Mouse (Mus musculus): ENCODE data around the gene Nfe2l2.

DNA sequence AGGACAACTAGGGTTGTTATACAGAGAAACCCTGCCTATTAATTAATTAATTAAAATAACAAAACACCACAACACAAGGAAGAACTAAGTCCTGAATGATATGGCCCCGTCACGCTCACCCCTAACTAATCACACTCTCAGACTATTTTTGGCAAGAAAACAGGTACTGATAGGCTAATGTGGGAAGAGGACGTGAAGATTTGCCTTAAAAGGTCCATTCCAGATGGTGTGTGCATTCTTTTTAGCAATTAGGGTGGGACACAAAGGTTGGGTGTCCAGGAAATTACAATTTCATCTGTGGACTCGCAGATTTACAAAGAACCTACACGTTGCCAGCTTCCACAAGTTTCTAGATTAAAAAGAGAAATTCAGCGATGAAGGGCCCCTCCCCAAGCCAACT is 72.4 kb downstream of the Nfe2l2 start:
- TF ChIP-seq GATA1 (IDR thresholded peaks at IDR 0.05; ENCODE audit: borderline replicate concordance, low read length), result no peak
- no peak for TF ChIP-seq FLI1 (IDR thresholded peaks at IDR 0.05; ENCODE audit: low read length)
